Mouse (Mus musculus): Measurements from ENCODE around the gene Mrps2.
A peak's percentile ranks its signal among the peaks of the same experiment; 100 is the strongest.
"Not testable (repeated sequence)": the region's sequence is repeated elsewhere in the genome, so short reads cannot be mapped to it uniquely, and the experiment has no call there.

The Mrps2 gene

DNA sequence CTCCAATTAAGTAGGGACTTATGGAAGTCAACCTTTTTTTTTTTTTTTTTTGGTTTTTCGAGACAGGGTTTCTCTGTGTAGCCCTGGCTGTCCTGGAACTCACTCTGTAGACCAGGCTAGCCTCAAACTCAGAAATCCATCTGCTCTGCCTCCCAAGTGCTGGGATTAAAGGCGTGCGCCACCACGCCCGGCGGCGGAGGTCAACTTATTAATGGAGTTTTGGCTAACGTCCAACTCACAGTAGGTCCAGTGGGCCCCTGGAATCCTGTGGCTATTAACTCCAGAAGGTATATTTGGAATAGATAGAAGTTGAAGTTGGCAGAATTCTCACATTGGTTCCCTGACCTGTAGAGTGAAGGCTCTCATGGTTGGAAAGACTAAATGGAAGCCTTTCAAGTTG is 4.1 kb downstream of the Mrps2 start:
- DNase-seq (ENCODE audit: low spot score in 2 of 2): not testable (repeated sequence)

DNA sequence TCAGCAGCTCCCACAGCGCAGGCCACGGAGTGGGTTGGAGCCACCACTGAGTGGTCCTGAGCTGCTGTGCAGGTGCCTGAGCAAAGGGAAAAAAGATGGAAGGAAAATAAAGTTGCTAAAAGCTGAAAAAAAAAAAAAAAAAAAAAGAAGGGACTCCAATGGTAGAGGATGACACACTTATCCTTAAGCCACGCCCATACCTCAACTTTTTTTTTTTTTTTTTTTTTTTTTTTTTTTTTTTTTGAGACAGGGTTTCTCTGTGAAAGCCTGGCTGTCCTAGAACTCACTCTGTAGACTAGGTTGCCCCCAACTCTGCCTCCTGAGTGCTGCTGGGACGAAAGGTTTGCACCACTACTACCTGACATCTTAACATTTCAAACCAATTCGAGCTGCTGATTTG is 10.1 kb downstream of the Mrps2 start:
- not testable (repeated sequence) for DNase-seq (ENCODE audit: low spot score in 2 of 2)

DNA sequence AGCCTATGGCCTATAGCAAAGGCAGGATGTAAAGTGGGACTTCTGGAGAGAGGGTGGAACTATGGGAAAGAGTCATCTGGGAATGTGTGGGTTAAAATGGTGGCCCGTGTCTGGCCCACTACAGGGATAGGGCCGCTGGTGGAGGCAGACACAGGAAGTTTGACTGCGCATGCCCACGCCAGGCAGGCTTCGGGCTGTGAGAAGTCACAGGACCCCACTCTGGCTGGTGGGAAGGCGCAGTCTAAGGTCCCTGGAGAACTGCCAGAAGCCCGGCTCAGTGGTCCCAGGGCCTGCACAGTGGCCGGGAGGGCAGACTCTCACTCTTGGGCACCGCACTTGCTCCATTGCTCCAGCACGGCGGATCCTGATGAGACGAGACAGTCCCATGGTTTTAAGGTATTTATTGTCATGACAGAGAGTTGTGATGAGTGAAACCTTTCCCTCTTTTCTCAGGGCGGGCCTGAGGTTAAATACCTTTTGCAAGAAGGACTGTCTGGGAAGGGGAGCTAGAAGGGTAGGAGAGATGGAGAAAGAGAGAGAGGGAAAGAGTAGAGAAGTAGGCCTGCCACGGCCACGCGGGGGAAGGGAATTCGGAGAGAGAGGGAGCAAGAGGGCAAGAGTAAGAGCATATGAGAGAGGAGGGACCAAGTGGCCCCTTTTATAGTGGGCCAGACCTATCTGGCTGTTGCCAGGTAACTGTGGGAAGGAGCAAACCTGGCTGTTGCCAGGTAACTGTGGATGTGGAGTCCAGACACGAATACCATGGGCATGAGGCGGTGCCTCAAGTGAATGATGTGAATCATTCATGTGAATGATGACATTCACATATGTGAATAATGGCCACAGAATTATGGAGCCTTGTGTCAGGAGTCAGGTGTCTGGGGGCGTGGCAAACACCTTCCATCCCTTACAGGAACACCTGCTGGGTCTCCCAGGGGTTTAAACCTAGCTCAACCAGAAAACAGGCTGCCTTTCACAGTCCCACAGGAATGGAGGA is 11.6 kb downstream of the Mrps2 start:
- no peak for DNase-seq (ENCODE audit: low spot score in 2 of 2)

DNA sequence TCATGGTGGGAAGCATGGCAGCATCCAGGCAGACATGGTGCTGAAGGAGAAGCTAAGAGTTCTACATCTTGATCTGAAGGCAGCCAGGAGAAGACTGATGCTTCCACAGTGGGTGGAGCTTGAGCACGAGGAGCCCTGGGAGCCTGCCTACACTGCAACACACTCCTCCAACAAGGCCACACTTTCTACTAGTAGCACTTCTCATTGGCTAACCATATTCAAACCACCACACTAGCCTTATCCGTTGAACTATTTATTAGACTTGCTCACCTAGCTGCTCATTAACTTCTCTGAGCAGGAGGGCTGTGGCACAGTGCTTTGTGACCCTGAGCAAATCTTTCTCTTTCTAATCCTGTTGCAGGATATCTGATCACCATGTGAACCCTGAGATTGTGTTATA is 16.0 kb downstream of the Mrps2 start:
- DNase-seq (ENCODE audit: low spot score in 2 of 2): no peak

DNA sequence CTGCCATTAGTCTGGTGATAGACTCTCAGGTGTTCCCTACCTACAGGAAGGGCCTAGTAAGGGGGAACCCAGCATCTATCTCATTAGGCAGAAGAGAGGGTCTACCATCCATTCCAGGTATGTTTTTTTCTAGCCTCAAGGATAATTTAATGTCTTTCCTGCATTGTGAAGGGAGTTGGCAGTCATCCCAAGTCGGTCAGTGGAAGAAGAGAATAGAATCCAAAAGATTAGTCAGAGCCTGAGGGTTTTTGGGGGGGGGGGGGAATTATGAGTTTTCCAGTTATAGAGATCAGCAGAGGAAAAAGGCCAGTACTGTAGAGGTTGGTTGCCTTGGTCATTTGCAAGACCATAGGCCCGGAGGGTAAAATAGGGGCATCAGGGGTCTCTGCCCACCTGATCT is 26.7 kb downstream of the Mrps2 start:
- no peak for DNase-seq (ENCODE audit: low spot score in 2 of 2)

DNA sequence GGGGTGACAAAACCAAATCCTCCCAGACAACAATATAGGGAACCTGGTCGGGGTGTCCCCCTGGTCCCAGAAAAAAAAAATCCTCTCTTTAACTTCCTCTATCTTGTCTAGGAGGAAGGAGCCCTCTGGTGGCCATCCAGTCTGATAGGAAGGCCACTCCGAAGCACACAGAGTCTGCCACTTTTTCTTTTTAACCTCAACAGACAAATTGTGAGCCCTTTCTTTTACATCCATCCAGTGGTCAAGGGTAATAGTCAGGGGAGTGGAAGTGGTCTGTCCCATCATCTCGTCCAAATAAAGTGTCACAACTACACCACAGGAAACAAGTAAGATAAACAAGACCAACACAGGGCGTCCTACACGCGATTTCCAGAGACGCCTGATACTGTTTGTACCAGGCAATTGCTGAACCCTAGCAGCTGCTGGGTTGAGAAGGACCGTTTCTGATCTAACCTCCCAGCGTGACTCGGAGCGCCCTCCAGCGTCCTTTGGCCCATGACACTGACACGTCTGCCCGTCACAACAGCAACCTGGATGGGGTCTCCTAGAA is 27.4 kb downstream of the Mrps2 start:
- DNase-seq (ENCODE audit: low spot score in 2 of 2): no peak

DNA sequence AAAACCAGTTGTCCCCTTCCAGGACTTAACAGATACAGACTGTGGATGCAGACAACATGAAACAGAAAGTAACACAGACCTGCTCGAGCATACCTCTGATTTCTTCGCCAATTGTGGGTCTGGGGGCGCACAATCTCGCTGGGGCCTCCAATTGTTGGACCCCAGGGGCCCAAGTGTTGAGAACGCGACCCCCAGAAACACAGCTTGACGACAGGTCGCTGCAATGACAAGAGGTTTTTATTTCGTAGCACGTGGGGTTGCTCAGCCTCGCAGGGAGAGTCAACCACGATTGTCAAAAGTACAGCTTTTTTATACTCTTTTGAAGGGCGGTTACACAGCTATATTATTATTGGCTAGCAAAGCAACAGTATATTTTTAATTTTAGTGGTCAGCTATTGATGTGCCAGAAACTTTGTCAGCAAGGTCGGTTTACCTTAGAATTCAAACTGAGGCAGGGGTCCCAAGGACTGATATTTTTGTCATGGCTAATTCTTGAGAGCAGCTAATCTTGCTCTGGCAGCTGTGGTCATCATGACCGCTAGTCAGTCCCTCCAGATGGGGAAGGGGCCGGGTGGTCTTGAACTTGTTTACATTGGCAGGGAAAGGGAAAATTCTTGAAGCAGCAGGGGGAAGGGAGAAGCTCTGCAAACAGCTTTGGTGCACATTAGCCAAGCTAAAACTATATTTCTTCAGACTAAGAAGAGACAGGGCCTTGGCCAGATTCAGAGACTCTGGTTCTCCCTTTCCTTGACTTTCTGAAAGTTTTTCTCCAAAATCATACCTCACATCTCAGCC is 28.1 kb downstream of the Mrps2 start:
- no peak for DNase-seq (ENCODE audit: low spot score in 2 of 2)

DNA sequence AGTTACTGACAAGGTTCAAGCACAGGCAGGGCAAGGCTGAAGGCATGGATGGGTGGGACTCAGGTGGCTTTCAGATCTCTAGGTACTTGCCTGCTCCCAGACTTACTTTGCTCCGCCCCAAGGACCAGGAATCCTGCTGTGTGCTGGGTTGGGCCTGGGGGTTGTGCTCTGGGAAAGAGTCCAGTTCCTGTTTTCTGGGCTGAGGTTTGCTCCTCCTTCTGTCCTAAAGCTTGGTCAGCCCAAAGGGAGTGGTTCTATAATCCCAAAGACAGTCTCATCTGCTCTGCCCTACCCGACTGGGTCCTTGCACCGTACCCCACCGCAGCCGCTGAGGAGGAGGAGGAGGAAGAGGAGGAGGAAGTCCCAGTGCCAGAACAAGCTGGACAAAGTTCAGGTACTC is 28.8 kb downstream of the Mrps2 start, which contains the start of gene Gbgt1:
Gbgt1 (plus strand) TSS at position 221 of the 400 bp plus-strand sequence.
- DNase-seq (ENCODE audit: low spot score in 2 of 2): no peak

DNA sequence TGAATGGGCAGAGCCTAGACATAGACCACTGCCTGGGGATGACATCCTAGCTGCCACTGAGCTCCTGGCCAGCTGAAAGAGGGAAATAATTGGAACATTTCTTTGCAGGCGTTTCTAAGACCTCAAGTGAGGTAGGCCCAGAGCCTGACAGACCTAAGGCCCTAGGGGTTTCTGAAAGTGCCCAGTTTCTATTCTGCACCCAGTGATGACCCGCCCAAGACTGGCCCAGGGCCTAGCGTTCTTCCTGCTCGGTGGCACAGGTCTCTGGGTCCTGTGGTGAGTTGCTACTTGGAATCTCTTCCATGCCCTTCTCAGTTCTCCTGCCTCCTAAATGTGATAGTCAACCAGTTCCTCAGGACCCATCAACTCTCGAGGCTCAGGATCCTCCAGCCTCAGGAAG is 29.7 kb downstream of the Mrps2 start:
- DNase-seq (ENCODE audit: low spot score in 2 of 2): no peak

DNA sequence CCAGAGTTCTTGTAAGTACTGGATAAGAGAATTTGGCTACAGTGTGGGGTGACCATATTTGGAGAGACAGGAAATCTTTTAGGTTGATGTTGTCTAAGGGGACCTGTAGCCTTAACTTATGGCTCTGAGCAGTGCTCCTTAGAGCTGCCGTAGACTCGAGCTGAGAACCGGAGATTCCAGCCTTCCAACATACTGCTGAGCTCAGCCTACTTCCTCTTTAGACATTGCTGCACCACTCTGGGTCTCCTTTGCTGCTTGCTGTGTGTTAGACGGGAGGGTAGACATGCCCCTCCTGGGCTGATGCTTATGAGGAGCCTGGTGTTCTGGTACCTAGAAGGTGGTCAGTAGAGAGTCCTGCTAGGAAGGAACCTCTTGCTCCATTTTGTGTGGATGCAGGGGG is 30.6 kb downstream of the Mrps2 start:
- DNase-seq (ENCODE audit: low spot score in 2 of 2): no peak

DNA sequence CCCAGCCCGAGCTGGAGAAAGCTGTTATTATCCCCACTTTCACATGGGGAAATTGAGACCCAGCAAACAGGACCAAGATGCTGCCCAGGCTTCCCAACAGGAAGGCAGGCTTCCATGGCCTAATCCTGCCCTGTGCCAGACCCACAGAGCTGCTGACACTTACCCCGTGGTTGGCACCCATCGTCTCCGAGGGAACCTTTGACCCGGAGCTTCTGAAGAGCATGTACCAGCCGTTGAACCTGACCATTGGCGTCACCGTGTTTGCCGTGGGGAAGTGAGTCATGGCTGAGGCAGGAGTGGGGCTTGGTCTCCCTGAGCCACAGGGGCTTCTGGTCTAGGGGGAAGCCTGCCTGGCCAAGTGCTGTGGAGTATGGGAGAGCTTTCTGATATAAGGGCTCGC is 35.1 kb downstream of the Mrps2 start:
- no peak for DNase-seq (ENCODE audit: low spot score in 2 of 2)

DNA sequence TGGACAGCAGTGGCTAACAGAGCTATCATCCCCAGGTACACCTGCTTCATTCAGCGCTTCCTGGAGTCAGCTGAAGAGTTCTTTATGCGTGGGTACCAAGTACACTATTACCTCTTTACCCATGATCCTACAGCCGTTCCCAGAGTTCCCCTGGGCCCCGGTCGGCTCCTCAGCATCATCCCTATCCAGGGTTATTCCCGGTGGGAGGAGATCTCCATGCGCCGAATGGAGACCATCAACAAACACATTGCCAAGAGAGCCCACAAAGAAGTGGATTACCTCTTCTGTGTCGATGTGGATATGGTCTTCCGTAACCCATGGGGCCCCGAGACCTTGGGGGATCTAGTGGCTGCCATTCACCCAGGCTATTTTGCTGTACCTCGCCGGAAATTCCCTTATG is 36.8 kb downstream of the Mrps2 start:
- DNase-seq (ENCODE audit: low spot score in 2 of 2): no peak

DNA sequence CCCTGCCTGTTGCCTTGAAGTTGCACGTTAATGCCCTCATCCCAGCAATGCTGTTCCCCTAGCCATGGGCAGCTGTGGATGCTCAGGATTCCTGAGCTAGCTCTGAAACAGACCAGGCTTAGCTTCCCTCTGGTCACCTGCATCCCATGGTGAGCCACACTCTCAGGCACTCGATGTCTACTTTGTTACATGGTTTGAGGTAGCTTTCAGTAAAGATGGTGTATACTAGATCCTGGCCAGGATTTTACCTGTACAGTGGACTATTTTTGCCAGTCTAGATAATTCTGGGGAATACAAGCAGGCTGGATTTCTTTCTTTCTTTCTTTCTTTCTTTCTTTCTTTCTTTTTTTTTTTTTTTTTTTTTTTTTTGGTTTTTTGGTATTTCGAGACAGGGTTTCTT is 37.9 kb downstream of the Mrps2 start, which contains the start of gene Gm10134:
Gm10134 (plus strand) TSS at position 301 of the 400 bp plus-strand sequence.
- no peak for DNase-seq (ENCODE audit: low spot score in 2 of 2)

DNA sequence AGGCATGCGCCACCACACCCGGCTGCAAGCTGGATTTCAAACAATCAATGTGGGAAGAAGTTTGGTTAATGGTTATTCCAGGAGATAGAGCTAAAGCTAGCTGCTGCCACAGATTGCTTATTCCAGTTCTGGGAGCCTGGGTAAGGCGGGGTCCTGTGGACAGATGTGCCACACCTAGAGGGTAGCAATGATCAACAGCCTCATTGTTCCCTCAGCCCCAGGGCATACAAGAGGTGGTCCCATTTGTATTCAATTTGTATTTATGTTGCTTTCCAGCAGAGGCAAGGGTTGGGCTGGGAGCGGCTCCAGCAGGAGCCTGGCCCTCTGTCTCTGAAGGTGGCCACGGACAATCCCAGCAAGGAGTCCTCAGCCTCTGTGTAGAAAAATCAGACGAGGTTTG is 38.4 kb downstream of the Mrps2 start:
- DNase-seq (ENCODE audit: low spot score in 2 of 2): no peak

DNA sequence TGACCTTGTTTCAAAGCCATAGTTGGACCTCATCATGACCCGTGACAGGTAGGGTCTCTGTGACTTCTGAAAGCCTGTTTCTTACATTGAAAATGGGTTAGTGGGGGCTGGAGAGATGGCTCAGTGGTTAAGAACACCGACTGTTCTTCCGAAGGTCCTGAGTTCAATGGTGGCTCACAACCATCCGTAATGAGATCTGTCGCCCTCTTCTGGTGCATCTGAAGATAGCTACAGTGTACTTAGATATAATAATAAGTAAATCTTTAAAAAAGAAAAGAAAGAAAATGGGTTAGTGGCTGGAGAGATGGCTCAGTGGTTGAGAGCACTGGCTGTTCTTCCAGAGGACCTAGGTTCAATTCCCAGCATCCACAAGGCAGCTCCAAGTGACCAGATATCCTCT is 43.7 kb downstream of the Mrps2 start:
- DNase-seq (ENCODE audit: low spot score in 2 of 2): not testable (repeated sequence)

DNA sequence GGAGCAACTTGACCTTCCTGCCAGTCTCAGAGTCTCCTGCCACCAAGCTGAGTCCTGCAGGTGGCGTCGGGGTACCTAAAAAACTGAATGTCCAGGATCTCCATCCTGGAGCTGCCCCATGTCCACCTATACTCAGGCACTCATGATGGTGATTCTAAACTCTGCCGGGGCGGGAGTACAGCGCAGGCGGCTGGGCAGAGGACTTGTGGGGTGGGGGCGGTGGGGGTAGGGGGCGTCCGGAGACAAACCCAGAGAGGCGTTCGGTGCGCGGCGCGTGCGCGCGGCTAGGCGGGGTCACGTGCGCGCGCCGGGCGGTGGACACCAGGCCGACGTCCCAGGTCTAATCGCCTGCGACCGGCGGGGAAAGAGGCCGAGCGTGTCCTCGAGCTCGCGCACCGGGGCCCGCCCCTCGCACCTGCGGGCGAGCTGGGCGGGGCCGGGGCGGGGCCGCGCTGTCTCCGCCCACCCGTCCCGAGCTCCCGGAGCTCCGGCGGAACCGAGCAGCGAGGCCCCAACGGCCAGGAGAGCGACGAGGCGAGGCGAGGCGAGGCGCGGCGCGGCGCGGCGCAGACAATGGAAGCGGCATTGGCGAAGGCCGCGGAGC is 45.0 kb downstream of the Mrps2 start, which contains the start of gene Ralgds:
Ralgds (plus strand) TSS at position 328 of the 604 bp plus-strand sequence.
- DNase-seq (ENCODE audit: low spot score in 2 of 2): no peak

DNA sequence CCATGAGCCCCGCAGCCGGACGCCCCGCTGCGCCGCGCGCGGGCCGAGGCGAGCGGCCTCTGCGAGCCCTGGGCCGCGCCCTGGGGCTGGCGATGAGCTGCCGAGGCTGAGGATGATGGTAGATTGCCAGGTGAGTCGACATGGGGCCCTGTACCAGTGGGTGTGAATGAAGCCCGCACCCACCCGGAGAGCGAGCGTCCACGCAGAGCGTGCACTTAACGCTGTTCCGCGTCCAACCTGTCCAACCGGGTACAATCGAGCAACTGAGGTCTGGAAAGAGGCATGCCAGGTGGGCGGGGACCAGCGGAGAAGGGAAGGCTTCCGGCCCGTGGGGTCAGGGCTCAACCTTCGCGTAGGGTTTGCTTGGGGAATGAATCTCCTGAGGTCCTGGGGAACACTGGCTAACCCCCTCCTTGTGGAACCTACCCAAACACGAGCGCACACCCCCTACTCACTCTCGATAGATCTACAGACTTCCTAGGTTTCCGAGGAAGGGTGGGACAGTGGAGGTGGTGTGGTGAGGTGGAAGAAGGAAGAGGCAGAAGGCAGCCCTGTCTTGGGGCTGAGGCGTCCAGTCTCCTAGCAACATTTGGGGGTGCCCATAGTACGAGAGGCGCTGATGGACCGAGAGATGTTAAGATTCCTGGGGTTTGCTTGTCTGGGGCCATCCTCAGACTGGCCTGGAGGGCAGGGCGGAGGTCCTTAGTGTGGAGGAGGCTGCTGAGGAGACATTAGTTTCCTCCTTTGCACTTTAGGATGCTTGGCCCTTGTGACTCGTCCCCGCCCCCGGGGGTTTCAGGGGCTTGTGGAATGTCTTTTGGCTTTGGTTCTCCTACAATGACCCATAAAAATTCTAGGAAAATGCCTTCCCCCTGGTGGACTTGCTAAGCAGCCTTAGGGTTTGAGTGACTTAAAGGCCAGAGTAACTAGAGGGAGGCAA is 45.8 kb downstream of the Mrps2 start:
- DNase-seq (ENCODE audit: low spot score in 2 of 2): no peak

DNA sequence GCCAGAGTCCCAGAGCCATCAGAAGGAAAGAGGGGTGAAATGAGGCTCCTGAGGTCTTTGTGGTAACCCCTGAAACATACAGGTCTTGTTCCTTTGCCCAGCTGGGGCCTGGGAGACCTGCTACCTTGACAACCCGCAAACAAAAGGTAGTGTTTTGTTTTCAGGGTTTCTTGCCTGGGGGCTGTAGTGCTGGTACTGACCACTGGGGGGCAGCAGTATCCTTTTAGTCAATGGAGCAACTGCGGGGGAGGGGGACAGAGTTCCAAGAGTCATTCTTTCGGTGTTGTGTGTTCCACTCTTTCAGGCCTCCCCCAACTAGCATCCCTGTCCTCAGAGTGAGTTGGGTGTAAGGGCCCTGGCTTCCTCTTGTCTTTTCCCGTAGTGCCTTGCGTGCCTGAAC is 46.6 kb downstream of the Mrps2 start:
- DNase-seq (ENCODE audit: low spot score in 2 of 2): peak; percentile 66 to 80

DNA sequence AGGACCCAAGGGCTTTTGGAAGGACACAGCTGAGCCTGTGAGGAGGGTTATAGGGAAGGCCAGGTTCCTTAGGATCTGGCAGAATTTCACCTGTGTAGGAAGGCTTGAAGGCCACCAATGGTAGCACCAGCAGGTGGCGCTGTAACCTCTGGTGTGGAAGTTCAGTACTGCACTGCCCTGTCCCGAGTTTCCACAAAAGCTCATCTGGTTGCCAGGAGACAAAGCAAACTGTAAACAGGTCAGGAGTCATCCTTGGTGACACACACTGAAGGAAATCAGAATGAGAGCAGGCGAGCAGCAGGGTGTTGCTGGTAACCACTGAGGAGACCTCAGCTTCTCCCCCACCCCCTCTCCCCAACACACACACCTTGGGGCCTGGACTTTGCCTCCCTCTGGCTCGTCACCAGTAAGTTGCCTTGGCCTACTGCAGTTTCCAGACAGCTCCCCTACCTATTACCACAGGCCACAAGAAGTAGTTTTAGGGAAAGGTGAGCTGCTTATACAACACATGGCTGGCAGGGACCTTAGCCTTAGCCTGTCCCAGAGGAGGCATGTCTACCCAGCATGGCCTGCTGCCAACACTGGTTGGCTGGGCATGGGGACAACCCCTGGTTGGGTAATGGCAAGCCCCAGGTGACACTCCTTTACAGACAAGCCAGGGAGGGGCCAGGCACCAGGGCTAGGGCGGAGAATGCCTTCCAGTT is 49.5 kb downstream of the Mrps2 start:
- peak; percentile 62 to 78 for DNase-seq (ENCODE audit: low spot score in 2 of 2)

DNA sequence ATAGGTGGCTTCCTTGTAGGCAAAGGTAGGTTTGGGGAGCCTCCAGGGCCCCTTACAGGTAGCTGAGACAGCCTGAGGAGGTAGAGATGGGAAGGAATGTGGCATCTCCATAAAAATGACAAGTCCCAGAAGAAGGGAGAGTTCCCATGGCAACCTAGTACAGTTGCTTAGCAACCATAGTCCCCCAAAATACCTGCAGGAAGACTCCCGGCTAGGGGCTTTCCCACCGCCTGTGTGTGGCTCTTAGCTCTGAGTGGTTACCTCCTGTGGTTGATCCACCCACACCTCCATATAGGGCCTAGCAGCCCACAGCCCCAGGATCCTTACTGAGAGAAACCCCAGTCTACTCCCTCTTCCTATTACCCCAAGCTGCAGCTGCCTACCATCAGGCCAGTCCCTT is 50.4 kb downstream of the Mrps2 start:
- DNase-seq (ENCODE audit: low spot score in 2 of 2): no peak
